Mouse (Mus musculus) hindbrain, embryonic 11.5 days (tissue): Measurements from ENCODE around the gene Osr1. TPM values are rescaled to one million over a fixed set of nuclear protein-coding genes. Genes with fewer than 3 reads are reported as not detected.

Experiments
- ATAC-seq: fragments of 200-750 bp; cut with Nextera tagmentation; 2 replicates; pipeline ENCODE4 v1.8.0; 2017; ENCODE audit warnings: mild to moderate bottlenecking, moderate TSS enrichment, moderate library complexity; ENCODE audit not compliant: low FRiP score
- DNase-seq: peaks from one replicate; pipeline ENCODE4 v3.0.0-alpha.2; 2015; ENCODE audit warnings: low spot score
- H3K27ac ChIP-seq: fragments of 300-500 bp; sonication (generic); 2 replicates; pipeline ENCODE4 v1.5.1; 2014; ENCODE audit warnings: mild to moderate bottlenecking, low read depth, low read length
- H3K27me3 ChIP-seq: fragments of 300-500 bp; sonication (generic); 2 replicates; pipeline ENCODE4 v1.6.1; 2014; ENCODE audit warnings: mild to moderate bottlenecking, low read length, moderate library complexity, mixed read lengths; ENCODE audit not compliant: control insufficient read depth, insufficient read depth
- H3K36me3 ChIP-seq: fragments of 300-500 bp; sonication (generic); 2 replicates; pipeline ENCODE4 v1.6.1; 2014; ENCODE audit warnings: mild to moderate bottlenecking, low read length, moderate library complexity, mixed read lengths; ENCODE audit not compliant: control insufficient read depth, insufficient read depth
- H3K4me1 ChIP-seq: fragments of 300-500 bp; sonication (generic); replicated peaks from 2 replicates; pipeline ENCODE4 v1.6.1; 2014; ENCODE audit warnings: low read length, mixed read lengths; ENCODE audit not compliant: control insufficient read depth, insufficient read depth
- H3K4me2 ChIP-seq: fragments of 300-500 bp; sonication (generic); replicated peaks from 2 replicates; pipeline ENCODE4 v1.6.1; 2014; ENCODE audit warnings: mild to moderate bottlenecking, low read depth, low read length
- H3K4me3 ChIP-seq: fragments of 300-500 bp; sonication (generic); 2 replicates; pipeline ENCODE4 v1.5.1; 2014; ENCODE audit warnings: low read depth, low read length
- H3K9ac ChIP-seq: fragments of 300-500 bp; sonication (generic); 2 replicates; pipeline ENCODE4 v1.6.1; 2014; ENCODE audit warnings: low read depth, low read length
- H3K9me3 ChIP-seq: fragments of 300-500 bp; sonication (generic); 2 replicates; pipeline ENCODE4 v1.6.1; 2016; ENCODE audit warnings: low read length; ENCODE audit not compliant: control insufficient read depth
- WGBS: fragments of 180-500 bp; shearing (Covaris S2); extraction: QIAGEN DNeasy Blood & Tissue Kit; methylation state at CpG from one replicate; pipeline ENCODE4 v1.1.7; 2014; 5-methylcytosine and 5-hydroxymethylcytosine counted together
- polyA plus RNA-seq: library from polyadenylated mRNA; unstranded; fragments of >200 nt; fragmentation: Nextera tagmentation; extraction: Ambion mirVana; gene quantifications from 2 replicates; pipeline ENCODE4 v1.2.1, GENCODE M21; 2014

The Osr1 gene
- polyA plus RNA-seq, 1 experiment from 2014 or later = 13.6 TPM

DNA sequence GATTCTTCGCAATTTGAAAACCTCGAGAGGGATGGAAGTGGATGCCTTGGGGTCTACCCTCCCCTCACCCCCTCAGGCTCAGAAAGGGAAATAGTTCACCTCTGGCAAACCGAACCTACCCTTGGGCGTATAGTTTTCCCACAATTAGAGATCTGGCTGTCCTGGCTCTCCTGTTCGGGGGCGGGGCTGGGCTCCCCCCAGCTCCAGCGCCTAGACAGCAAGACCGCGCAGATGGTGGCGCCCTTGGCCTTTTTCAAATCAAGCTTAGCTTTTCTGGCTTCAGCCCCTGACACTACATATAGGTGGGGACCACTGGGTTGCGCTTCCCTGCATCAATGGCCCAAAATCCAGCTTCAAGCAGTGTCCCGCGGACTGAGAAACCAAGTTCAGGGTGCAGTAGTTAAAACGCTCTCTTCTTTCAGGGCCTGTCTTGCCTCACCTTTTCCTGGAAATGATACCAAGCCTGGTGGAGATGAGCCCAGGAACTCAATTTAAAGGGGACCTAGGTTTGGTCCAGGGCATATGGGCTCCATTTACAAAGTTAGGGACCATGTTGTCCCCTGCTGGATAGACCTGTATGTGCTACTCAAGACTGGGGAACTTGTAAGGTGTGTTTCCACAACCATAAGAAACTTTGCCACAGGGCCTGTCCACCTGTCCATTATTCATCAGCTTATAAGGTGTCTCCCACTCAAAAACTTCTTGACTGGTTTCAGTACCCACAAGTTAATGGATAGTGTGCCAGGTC lies 12.5 kb downstream of the Osr1 start:
- H3K4me3 ChIP-seq = no peak overlapping the region
- no peak for ATAC-seq
- no peaks in the 10 kb centered on the region for H3K9me3 ChIP-seq
- no peaks in the 10 kb centered on the region for H3K4me1 ChIP-seq
- no peak overlapping the region for H3K9ac ChIP-seq
- H3K27ac ChIP-seq = no peak overlapping the region
- peaks cover 66% of the 10 kb centered on the region for H3K27me3 ChIP-seq
- H3K4me2 ChIP-seq = no peak overlapping the region
- peak; percentile 37 for DNase-seq
- no peaks in the 10 kb centered on the region for H3K36me3 ChIP-seq
- WGBS = 3% methylated on average over 14 of the region's 14 CpGs

DNA sequence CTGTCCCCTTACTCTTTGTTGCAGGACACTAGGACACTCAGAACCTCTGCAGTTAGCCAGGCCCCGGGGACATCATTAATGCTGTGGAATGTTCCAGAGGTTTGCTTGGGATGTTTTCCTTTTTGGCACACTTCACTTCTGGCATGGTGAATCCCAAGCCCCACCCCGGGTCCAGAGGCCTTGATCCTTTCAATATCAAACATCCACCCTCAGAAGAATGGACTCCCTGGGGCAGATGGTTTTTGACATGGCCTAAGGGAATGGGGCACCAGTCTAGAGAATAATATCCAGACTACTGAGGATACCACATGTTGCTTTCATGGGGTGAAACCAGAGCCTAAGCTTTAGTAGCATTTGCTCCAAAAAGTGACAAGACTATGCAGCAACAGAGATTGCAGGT lies 13.5 kb downstream of the Osr1 start:
- H3K4me2 ChIP-seq = no peak overlapping the region
- H3K36me3 ChIP-seq = no peaks in the 10 kb centered on the region
- no peak overlapping the region for H3K4me3 ChIP-seq
- H3K4me1 ChIP-seq = no peaks in the 10 kb centered on the region
- H3K27me3 ChIP-seq = peaks cover 57% of the 10 kb centered on the region
- no peak overlapping the region for H3K9ac ChIP-seq
- DNase-seq (no peak), ATAC-seq (no peak)
- 12% methylated on average over 2 of the region's 2 CpGs for WGBS
- no peaks in the 10 kb centered on the region for H3K9me3 ChIP-seq
- H3K27ac ChIP-seq = no peak overlapping the region

DNA sequence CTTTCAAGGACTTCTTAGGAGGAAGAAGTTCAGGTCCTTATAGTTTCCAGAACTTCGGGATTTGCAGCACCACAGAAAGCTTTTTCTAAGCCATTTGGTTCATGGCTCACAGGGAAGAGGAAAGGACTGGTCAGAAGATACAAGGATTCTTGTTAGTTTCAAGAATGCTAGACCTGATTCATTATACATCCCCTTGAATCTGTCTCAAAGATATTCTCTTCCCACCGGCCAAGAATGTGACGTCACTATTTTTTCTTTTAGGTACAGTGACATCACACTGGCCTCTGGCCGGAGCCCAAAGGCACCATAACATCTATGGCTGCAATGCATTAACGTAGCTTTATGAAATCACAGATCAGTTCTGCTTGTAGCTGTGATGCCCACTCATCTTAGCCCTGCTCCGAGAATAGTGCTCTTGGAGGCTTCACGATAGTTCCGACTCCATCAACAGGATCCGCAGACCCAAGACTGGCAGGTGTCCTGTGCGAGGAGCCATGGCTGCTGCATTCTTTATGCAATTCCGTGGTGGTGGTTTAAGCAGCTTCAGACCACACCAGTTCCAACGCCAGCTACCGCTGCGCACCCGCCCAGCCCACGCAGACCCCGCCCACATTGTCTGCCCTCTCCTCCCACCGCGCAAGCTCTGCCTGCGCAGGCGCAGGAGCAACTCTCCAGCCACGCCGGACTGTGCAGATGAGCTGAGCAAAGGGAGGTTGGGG lies 14.6 kb downstream of the Osr1 start:
- Histone ChIP-seq H3K4me3 (peak overlapping the region; percentile 35), H3K4me1 (no peaks in the 10 kb centered on the region), H3K9ac (peak overlapping the region; percentile 1; the same call in 1 of the 2 replicates), H3K27ac (no peak overlapping the region), H3K4me2 (peak overlapping the region; percentile 59), H3K9me3 (no peaks in the 10 kb centered on the region), H3K36me3 (no peaks in the 10 kb centered on the region), H3K27me3 (peaks cover 46% of the 10 kb centered on the region)
- DNase-seq = peak; percentile 87
- peak; percentile 95 for ATAC-seq
- WGBS = 1% methylated on average over 23 of the region's 23 CpGs

DNA sequence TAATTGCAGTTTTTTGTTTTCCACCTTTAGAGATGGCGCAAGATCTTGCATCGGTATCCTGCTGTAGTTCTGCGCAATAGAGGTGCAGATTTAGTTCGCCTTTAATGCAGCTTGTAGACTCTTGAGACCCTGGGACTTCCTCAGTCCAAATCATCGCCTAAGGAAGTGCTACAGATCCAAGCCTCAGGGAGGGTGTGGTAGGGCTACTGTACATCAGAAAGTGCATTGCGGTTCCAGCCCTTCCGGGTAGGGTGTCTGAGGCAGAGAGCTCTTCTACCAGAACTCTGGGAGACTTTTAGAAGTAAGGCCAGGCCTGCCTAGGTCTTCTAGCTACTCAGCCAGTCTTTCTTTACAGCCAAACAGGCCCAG lies 15.2 kb downstream of the Osr1 start:
- Histone ChIP-seq H3K4me2 (peak overlapping the region; percentile 59), H3K27ac (no peak overlapping the region), H3K4me1 (no peaks in the 10 kb centered on the region), H3K4me3 (peak overlapping the region; percentile 35), H3K36me3 (no peaks in the 10 kb centered on the region), H3K27me3 (peaks cover 42% of the 10 kb centered on the region), H3K9ac (peak overlapping the region; percentile 1; the same call in 1 of the 2 replicates), H3K9me3 (no peaks in the 10 kb centered on the region)
- peak; percentile 73 for ATAC-seq
- whole genome bisulfite sequencing = 4% methylated on average over 7 of the region's 7 CpGs
- no peak for DNase-seq

DNA sequence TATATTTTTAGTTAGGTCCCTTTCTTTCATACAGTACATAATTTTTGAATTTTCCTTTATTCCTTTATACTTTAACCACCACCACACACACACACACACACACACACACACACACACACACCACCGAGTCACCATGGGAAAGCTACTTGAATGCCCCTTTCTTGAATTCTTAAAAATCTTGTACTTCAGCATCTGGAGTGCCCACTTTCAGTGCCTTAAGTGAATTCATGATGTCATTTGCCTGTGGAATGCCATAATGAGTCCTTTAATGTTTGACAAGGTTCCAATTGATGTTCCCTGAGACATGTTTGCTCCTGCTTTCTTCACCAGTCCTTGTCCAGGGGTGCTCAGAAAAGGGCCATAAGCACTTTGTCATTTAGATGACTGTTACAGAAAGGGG lies 17.8 kb downstream of the Osr1 start:
- no peaks in the 10 kb centered on the region for H3K4me1 ChIP-seq
- no peak for DNase-seq
- H3K9me3 ChIP-seq = no peaks in the 10 kb centered on the region
- no peak overlapping the region for H3K4me2 ChIP-seq
- H3K9ac ChIP-seq = no peak overlapping the region
- no peak overlapping the region for H3K4me3 ChIP-seq
- H3K27ac ChIP-seq = no peak overlapping the region
- H3K36me3 ChIP-seq = no peaks in the 10 kb centered on the region
- ATAC-seq = no peak
- 71% methylated on average over 1 of the region's 1 CpGs for WGBS
- H3K27me3 ChIP-seq = peaks cover 18% of the 10 kb centered on the region

DNA sequence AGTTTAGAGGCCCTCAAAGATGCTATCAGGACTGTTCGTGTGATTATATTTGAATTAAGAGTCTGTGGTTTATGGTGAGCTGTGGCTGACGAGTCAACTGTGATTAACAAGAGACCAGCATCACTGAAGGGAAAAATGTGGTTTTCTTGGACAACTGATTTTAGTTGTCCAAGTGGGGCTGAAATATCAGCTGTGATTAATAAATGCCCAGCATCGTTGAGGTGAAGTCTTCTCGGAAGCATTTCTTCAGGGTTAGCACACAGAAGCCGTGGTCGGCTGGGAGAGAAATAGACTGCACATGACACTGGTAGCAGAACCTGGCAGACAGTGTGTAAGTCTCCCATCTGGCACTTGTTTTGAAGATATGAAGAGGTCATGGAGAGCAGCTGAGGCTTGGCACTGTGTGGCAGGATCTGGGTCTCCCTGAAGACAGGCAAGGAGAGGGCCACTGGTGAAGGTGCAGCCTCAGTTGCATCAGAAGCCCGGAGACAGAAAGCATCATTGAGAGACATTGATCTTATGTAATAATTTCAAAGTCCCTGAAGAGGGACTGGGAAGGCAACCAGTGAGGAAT lies 19.7 kb downstream of the Osr1 start:
- no peak for DNase-seq
- Histone ChIP-seq H3K9ac (no peak overlapping the region), H3K27me3 (0 out of 2 replicates have a peak, but pooled peaks cover 1% of the 10 kb centered on the region), H3K4me3 (no peak overlapping the region), H3K27ac (no peak overlapping the region), H3K9me3 (no peaks in the 10 kb centered on the region), H3K4me2 (no peak overlapping the region), H3K4me1 (no peaks in the 10 kb centered on the region), H3K36me3 (no peaks in the 10 kb centered on the region)
- WGBS = 81% methylated on average over 7 of the region's 7 CpGs
- no peak for ATAC-seq

DNA sequence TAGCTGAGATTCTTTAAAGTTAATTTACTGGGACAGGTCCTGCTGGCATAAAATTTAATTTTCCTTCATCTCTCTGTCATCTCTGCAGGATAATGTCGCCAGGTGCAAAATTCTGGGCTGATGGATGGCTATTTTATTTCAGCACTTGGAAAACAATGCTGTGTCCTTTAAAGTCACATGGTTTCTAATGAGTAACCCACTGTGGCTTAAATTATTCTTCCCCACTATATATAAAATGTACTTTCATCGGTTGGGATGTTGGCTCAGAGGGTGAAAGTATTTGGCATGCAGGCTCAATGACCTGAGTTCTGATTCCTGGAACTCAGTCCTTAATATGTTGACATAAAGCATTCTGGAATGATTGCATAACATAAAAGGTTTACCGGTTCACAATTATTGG lies 21.2 kb downstream of the Osr1 start:
- no peak overlapping the region for H3K27ac ChIP-seq
- H3K9ac ChIP-seq = no peak overlapping the region
- H3K4me1 ChIP-seq = no peaks in the 10 kb centered on the region
- H3K4me3 ChIP-seq = no peak overlapping the region
- H3K4me2 ChIP-seq = no peak overlapping the region
- H3K27me3 ChIP-seq = no peaks in the 10 kb centered on the region
- 68% methylated on average over 3 of the region's 3 CpGs for WGBS
- DNase-seq (no peak), ATAC-seq (no peak)
- H3K9me3 ChIP-seq = no peaks in the 10 kb centered on the region
- H3K36me3 ChIP-seq = no peaks in the 10 kb centered on the region

DNA sequence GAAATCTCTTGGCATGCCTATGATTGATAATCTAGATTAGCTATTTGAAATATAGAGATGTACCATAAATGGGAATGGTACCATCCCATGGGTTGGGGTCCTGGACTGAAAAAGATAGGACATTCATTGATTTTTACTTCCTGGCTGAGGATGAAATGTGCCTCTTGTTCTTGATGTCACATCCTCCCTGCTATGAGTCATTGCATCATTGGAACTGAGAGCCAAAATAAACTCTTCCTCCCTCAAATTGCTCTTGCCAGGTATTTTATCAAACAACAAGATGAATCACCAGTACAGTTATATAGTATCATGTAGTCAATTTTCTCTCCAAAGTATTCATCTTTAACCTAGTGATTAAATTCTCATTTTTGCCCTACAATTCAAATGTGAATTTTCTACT lies 28.3 kb downstream of the Osr1 start:
- Histone ChIP-seq H3K4me1 (no peaks in the 10 kb centered on the region), H3K36me3 (no peaks in the 10 kb centered on the region), H3K9me3 (no peaks in the 10 kb centered on the region), H3K4me3 (no peak overlapping the region), H3K9ac (no peak overlapping the region), H3K27ac (no peak overlapping the region), H3K4me2 (no peak overlapping the region), H3K27me3 (no peaks in the 10 kb centered on the region)
- ATAC-seq (no peak), DNase-seq (no peak)
